Mouse (Mus musculus) telencephalon, adult 2 months (tissue): ENCODE data around the gene Cabp2.
"Not testable (repeated sequence)": the region's sequence is repeated elsewhere in the genome, so short reads cannot be mapped to it uniquely, and the experiment has no call there.

Source experiments
- DNase-seq: peaks from one replicate; pipeline ENCODE4 v3.0.0-alpha.2; 2011; ENCODE audit warnings: low read depth, low spot score

Cabp2 gene

GRCm38 (mm10) chr19:4055947-4056693 lies 25.3 kb upstream of the Cabp2 start:
- DNase-seq, result no peak

GRCm38 (mm10) chr19:4056727-4057126 lies 24.7 kb upstream of the Cabp2 start:
- no peak for DNase-seq

GRCm38 (mm10) chr19:4057389-4057788 lies 24.0 kb upstream of the Cabp2 start:
- no peak for DNase-seq

GRCm38 (mm10) chr19:4057962-4058361 lies 23.4 kb upstream of the Cabp2 start:
- no peak for DNase-seq

- no peak for DNase-seq
Measured at GRCm38 (mm10) chr19:4058581-4058980, 22.8 kb upstream of the Cabp2 start.

GRCm38 (mm10) chr19:4059069-4059740 lies 22.2 kb upstream of the Cabp2 start, which contains the start of gene Gstp3:
TSS of gene Gstp3 (minus strand) at chr19:4059569.
- DNase-seq, result no peak

GRCm38 (mm10) chr19:4060044-4060898 lies 21.1 kb upstream of the Cabp2 start:
- not testable (repeated sequence) for DNase-seq

- no peak for DNase-seq
Measured at GRCm38 (mm10) chr19:4060899-4061465, 20.4 kb upstream of the Cabp2 start.

GRCm38 (mm10) chr19:4063357-4063756 lies 18.0 kb upstream of the Cabp2 start:
- not testable (repeated sequence) for DNase-seq

GRCm38 (mm10) chr19:4064501-4064900 lies 16.9 kb upstream of the Cabp2 start:
- not testable (repeated sequence) for DNase-seq

- DNase-seq, result no peak
Measured at GRCm38 (mm10) chr19:4066280-4066679, 15.1 kb upstream of the Cabp2 start.

- no peak for DNase-seq
Measured at GRCm38 (mm10) chr19:4066877-4067276, 14.5 kb upstream of the Cabp2 start.

GRCm38 (mm10) chr19:4068242-4068641 lies 13.1 kb upstream of the Cabp2 start:
- DNase-seq, result not testable (repeated sequence)

GRCm38 (mm10) chr19:4068717-4069410 lies 12.5 kb upstream of the Cabp2 start:
- DNase-seq, result no peak

- DNase-seq, result no peak
Measured at GRCm38 (mm10) chr19:4070311-4070710, 11.1 kb upstream of the Cabp2 start.

- DNase-seq, result no peak
Measured at GRCm38 (mm10) chr19:4070756-4071155, 10.6 kb upstream of the Cabp2 start.

GRCm38 (mm10) chr19:4071406-4071805 lies 10.0 kb upstream of the Cabp2 start:
- no peak for DNase-seq

- no peak for DNase-seq
Measured at GRCm38 (mm10) chr19:4072706-4073424, 8.5 kb upstream of the Cabp2 start.

- no peak for DNase-seq
Measured at GRCm38 (mm10) chr19:4075531-4075930, 5.8 kb upstream of the Cabp2 start.

- DNase-seq, result no peak
Measured at GRCm38 (mm10) chr19:4079594-4079993, 1.8 kb upstream of the Cabp2 start.
